Mouse (Mus musculus) CH12.LX (cell line): ENCODE data around the gene Stk32c. TPM values are rescaled to one million over a fixed set of nuclear protein-coding genes. Genes with fewer than 3 reads are reported as not detected.

Experiments
- DNase-seq: peaks from one replicate; pipeline ENCODE4 v3.0.0-alpha.2; 2013; ENCODE audit errors: extremely low read depth
- H3K27ac ChIP-seq: 2 replicates; pipeline ENCODE4 v1.5.1; 2012; ENCODE audit warnings: low read depth, mild to moderate bottlenecking, control low read depth, moderate library complexity; ENCODE audit not compliant: insufficient read depth
- H3K27me3 ChIP-seq: replicated peaks from 2 replicates; pipeline ENCODE3; 2012; ENCODE audit warnings: inconsistent platforms
- H3K36me3 ChIP-seq, 2 experiments: replicated peaks in 1 of 2; 2 replicates each; pipeline versions ENCODE3 to v1.6.1; 2012; ENCODE audit warnings: inconsistent platforms in 1 of 2, low read length in 1 of 2, mild to moderate bottlenecking in 1 of 2, mixed read lengths in 1 of 2, moderate library complexity in 1 of 2; ENCODE audit not compliant: control insufficient read depth in 1 of 2, insufficient read depth in 1 of 2
- H3K4me1 ChIP-seq, 2 experiments: 2 replicates each; pipeline ENCODE4 v1.6.1; 2012; ENCODE audit warnings: inconsistent platforms in 1 of 2, moderate library complexity in 1 of 2; ENCODE audit not compliant: insufficient read depth in 2 of 2, control insufficient read depth in 1 of 2
- H3K4me2 ChIP-seq: 2 replicates; pipeline ENCODE4 v1.6.1; 2012; ENCODE audit warnings: low read depth, mild to moderate bottlenecking, control low read depth; ENCODE audit not compliant: poor library complexity, insufficient read depth, severe bottlenecking
- H3K4me3 ChIP-seq, 3 experiments: fragments of 150-350 bp in 1 of 3; sonication (generic) in 1 of 3; replicated peaks in 1 of 3; 2 replicates each; pipeline versions ENCODE3 to v1.5.1; 2011 to 2012; ENCODE audit warnings: low read depth in 2 of 3, low read length in 2 of 3, mild to moderate bottlenecking in 2 of 3, moderate library complexity in 2 of 3, control low read depth in 1 of 3, improper control_type of control experiment in 1 of 3, inconsistent platforms in 1 of 3, mixed read lengths in 1 of 3; ENCODE audit not compliant: poor library complexity in 1 of 3
- H3K79me2 ChIP-seq: replicated peaks from 2 replicates; pipeline ENCODE4 v1.6.1; 2012; ENCODE audit warnings: mild to moderate bottlenecking, moderate library complexity; ENCODE audit not compliant: control insufficient read depth, poor library complexity, insufficient read depth, severe bottlenecking; ENCODE audit errors: extremely low read depth
- H3K9ac ChIP-seq: 2 replicates; pipeline ENCODE4 v1.6.1; 2012; ENCODE audit warnings: low read depth, mild to moderate bottlenecking, control low read depth, moderate library complexity; ENCODE audit not compliant: insufficient read depth
- H3K9me3 ChIP-seq: replicated peaks from 2 replicates; pipeline ENCODE3; 2012; ENCODE audit warnings: low read length, inconsistent platforms, mixed read lengths
- BHLHE40 ChIP-seq: IDR thresholded peaks from 2 replicates; pipeline ENCODE4 v1.6.1; 2011; ENCODE audit warnings: mild to moderate bottlenecking, low read depth, low read length, improper control_type of control experiment
- CHD1 ChIP-seq: IDR thresholded peaks from 2 replicates; pipeline ENCODE4 v1.6.1; 2012; ENCODE audit warnings: low read depth, low read length, improper control_type of control experiment, inconsistent platforms
- CTCF ChIP-seq, 2 experiments: IDR thresholded peaks in 1 of 2; conservative IDR thresholded peaks in 1 of 2; 2 replicates each; pipeline ENCODE4 v1.5.1; 2011 to 2012; ENCODE audit warnings: low read depth in 2 of 2, low read length in 2 of 2, improper control_type of control experiment in 1 of 2, inconsistent platforms in 1 of 2, mild to moderate bottlenecking in 1 of 2, moderate library complexity in 1 of 2
- E2F4 ChIP-seq: IDR thresholded peaks from 2 replicates; pipeline ENCODE4 v1.6.1; 2011; ENCODE audit warnings: low read depth, low read length, improper control_type of control experiment; ENCODE audit not compliant: insufficient replicate concordance
- ELF1 ChIP-seq: IDR thresholded peaks from 2 replicates; pipeline ENCODE4 v1.6.1; 2014; ENCODE audit warnings: low read depth, mild to moderate bottlenecking, inconsistent platforms, low read length, improper control_type of control experiment
- EP300 ChIP-seq: IDR thresholded peaks from 2 replicates; pipeline ENCODE4 v1.6.1; 2011; ENCODE audit warnings: low read length, improper control_type of control experiment
- IRF4 ChIP-seq: IDR thresholded peaks from 2 replicates; pipeline ENCODE4 v1.6.1; 2014; ENCODE audit warnings: low read depth, mild to moderate bottlenecking, inconsistent platforms, low read length, improper control_type of control experiment
- KAT2A ChIP-seq: IDR thresholded peaks from 2 replicates; pipeline ENCODE4 v1.6.1; 2012; ENCODE audit warnings: low read length, improper control_type of control experiment, inconsistent platforms; ENCODE audit not compliant: insufficient replicate concordance
- MAFK ChIP-seq: IDR thresholded peaks from 2 replicates; pipeline ENCODE4 v1.6.1; 2011; ENCODE audit warnings: low read length, improper control_type of control experiment; ENCODE audit not compliant: insufficient replicate concordance
- MAX ChIP-seq: IDR thresholded peaks from 2 replicates; pipeline ENCODE4 v1.6.1; 2011; ENCODE audit warnings: low read length, improper control_type of control experiment
- MXI1 ChIP-seq: IDR thresholded peaks from 2 replicates; pipeline ENCODE4 v1.6.1; 2011; ENCODE audit warnings: mild to moderate bottlenecking, low read depth, low read length, improper control_type of control experiment
- MYC ChIP-seq: IDR thresholded peaks from 2 replicates; pipeline ENCODE4 v1.6.1; 2011; ENCODE audit warnings: low read depth, mild to moderate bottlenecking, improper control_type of control experiment, low read length
- POLR2A ChIP-seq: IDR thresholded peaks from 2 replicates; pipeline ENCODE4 v1.6.1; 2011; ENCODE audit warnings: low read depth, mild to moderate bottlenecking, improper control_type of control experiment, low read length
- POLR2AphosphoS2 ChIP-seq: IDR thresholded peaks from 2 replicates; pipeline ENCODE4 v1.6.1; 2011; ENCODE audit warnings: low read depth, low read length, improper control_type of control experiment
- RAD21 ChIP-seq: IDR thresholded peaks from 2 replicates; pipeline ENCODE4 v1.6.1; 2011; ENCODE audit warnings: low read depth, mild to moderate bottlenecking, low read length, improper control_type of control experiment, moderate library complexity
- SMC3 ChIP-seq: IDR thresholded peaks from 2 replicates; pipeline ENCODE4 v1.6.1; 2011; ENCODE audit warnings: low read depth, low read length, improper control_type of control experiment
- TCF12 ChIP-seq: IDR thresholded peaks from 2 replicates; pipeline ENCODE4 v1.6.1; 2014; ENCODE audit warnings: low read depth, mild to moderate bottlenecking, inconsistent platforms, low read length, improper control_type of control experiment
- USF1 ChIP-seq: IDR thresholded peaks from 2 replicates; pipeline ENCODE4 v1.6.1; 2014; ENCODE audit warnings: low read depth, mild to moderate bottlenecking, inconsistent platforms, low read length, improper control_type of control experiment
- ZKSCAN1 ChIP-seq: IDR thresholded peaks from 2 replicates; pipeline ENCODE4 v1.6.1; 2012; ENCODE audit warnings: low read depth, inconsistent platforms, low read length, improper control_type of control experiment, borderline replicate concordance
- dilution Hi-C: fragments of 300-500 bp; cut with MboI; formaldehyde crosslinking; loops from 2 replicates; pipeline ENCODE4 v1.14.3; 2020; ENCODE audit warnings: low sequenced_read_pairs; ENCODE audit not compliant: extremely low pct_unique_long_range_greater_than_20kb, extremely low pct_ligation_motif_present
- in situ Hi-C: fragments of 300-500 bp; cut with MboI; formaldehyde crosslinking; loops from 3 replicates; pipeline ENCODE4 v1.14.3; 2019; ENCODE audit warnings: low sequenced_read_pairs, low pct_ligation_motif_present, low pct_unique_long_range_greater_than_20kb, mixed read lengths
- polyA plus RNA-seq: library from polyadenylated mRNA; unstranded; fragments of >175 nt; gene quantifications from 2 replicates; pipeline ENCODE4 v1.2.1, GENCODE M21; 2012; ENCODE audit warnings: low read depth; ENCODE audit not compliant: insufficient read length
- total RNA-seq, 2 experiments: library from RNA; depleted of rRNA; stranded (reverse); fragments of 300-350 nt in 1 of 2; fragments of >200 nt in 1 of 2; gene quantifications; 2 replicates each; pipeline ENCODE4 v1.2.3; 2012 to 2014

Stk32c gene
- total and polyA plus RNA-seq, 3 experiments = not detected

- H3K27me3 ChIP-seq = peaks cover 80% of the 10 kb centered on the region
- no peaks in the 10 kb centered on the region for H3K4me1 ChIP-seq
- no peak for DNase-seq
- TF ChIP-seq USF1 = no peak
- no peak for TF ChIP-seq ZKSCAN1
- TF ChIP-seq SMC3 = no peak
- TF ChIP-seq EP300 = no peak
- no peak for TF ChIP-seq BHLHE40
- no peak for TF ChIP-seq ELF1
- TF ChIP-seq MAFK = no peak
- no peak for TF ChIP-seq MAX
- TF ChIP-seq RAD21 = no peak
- TF ChIP-seq E2F4 = no peak
- TF ChIP-seq POLR2AphosphoS2 = no peak
- TF ChIP-seq KAT2A = no peak
- TF ChIP-seq TCF12 = no peak
- TF ChIP-seq MXI1 = no peak
- TF ChIP-seq CHD1 = no peak
- H3K4me3 ChIP-seq = no peak overlapping the region
- H3K9me3 ChIP-seq = no peaks in the 10 kb centered on the region
- H3K36me3 ChIP-seq = no peaks in the 10 kb centered on the region
- in situ Hi-C loops = no loop called here
- no peak overlapping the region for H3K4me2 ChIP-seq
- H3K79me2 ChIP-seq = no peaks in the 10 kb centered on the region
- dilution Hi-C loops = no loop called here
- H3K9ac ChIP-seq = no peak overlapping the region
- no peak overlapping the region for H3K27ac ChIP-seq
These were observed 122.9 kb downstream of the Stk32c start for GRCm38 (mm10) chr7:139089892-139090874.

- Histone ChIP-seq H3K4me1 (no peaks in the 10 kb centered on the region), H3K36me3 (no peaks in the 10 kb centered on the region), H3K4me3 (no peak overlapping the region), H3K9me3 (no peaks in the 10 kb centered on the region), H3K27ac (no peak overlapping the region), H3K27me3 (peaks cover 74% of the 10 kb centered on the region), H3K4me2 (no peak overlapping the region), H3K9ac (no peak overlapping the region), H3K79me2 (no peaks in the 10 kb centered on the region)
- TF ChIP-seq MXI1 = no peak
- no peak for TF ChIP-seq CTCF (conservative IDR thresholded peaks at IDR 0.05 in 1 of 2, IDR thresholded peaks at IDR 0.05 in 1 of 2; ENCODE audit: low read depth in 2 of 2, low read length in 2 of 2)
- no peak for TF ChIP-seq MYC
- TF ChIP-seq POLR2A = no peak
- no peak for TF ChIP-seq IRF4
- in situ Hi-C loops = no loop called here
- DNase-seq = no peak
- dilution Hi-C loops = no loop called here
These were observed 125.3 kb downstream of the Stk32c start for GRCm38 (mm10) chr7:139087801-139088200.
